Mouse (Mus musculus): ENCODE results near the gene Gm10320. TPM values are rescaled to one million over a fixed set of nuclear protein-coding genes. Genes with fewer than 3 reads are reported as not detected.

Gene Gm10320
- polyA plus RNA-seq (2012), result 0.30 and 0.32 TPM in 2 replicates

- Histone ChIP-seq H3K36me3 (ENCODE audit: control insufficient read depth) (no peaks in the 10 kb centered on the region), H3K27me3 (ENCODE audit: control insufficient read depth) (no peaks in the 10 kb centered on the region; the same call in 1 of the 2 replicates), H3K9me3 (ENCODE audit: control insufficient read depth, low read length) (peaks cover 11% of the 10 kb centered on the region), H3K4me3 (replicated peaks) (no peak within 1 kb of the TSS), H3K4me1 (ENCODE audit: control insufficient read depth) (no peaks in the 10 kb centered on the region)
- TF ChIP-seq GATA1 (IDR thresholded peaks at IDR 0.05; ENCODE audit: low read length) (no peak), TAL1 (IDR thresholded peaks at IDR 0.05; ENCODE audit: low read length) (no peak)
Measured at GRCm38 (mm10) chr13:98491909-98492308, at the start of gene Gm10320. Gm10320 (minus strand) TSS chr13:98492001.

GRCm38 (mm10) chr13:98541601-98542000 lies 49.8 kb upstream of the Gm10320 start:
- Histone ChIP-seq H3K36me3 (ENCODE audit: control insufficient read depth) (no peaks in the 10 kb centered on the region), H3K27me3 (ENCODE audit: control insufficient read depth) (no peaks in the 10 kb centered on the region), H3K4me1 (ENCODE audit: control insufficient read depth) (no peaks in the 10 kb centered on the region), H3K4me3 (replicated peaks) (no peak overlapping the region), H3K9me3 (ENCODE audit: control insufficient read depth, low read length) (no peaks in the 10 kb centered on the region)
- TF ChIP-seq GATA1 (IDR thresholded peaks at IDR 0.05; ENCODE audit: low read length) (no peak), TAL1 (IDR thresholded peaks at IDR 0.05; ENCODE audit: low read length) (no peak)

- H3K4me3 ChIP-seq (replicated peaks), result no peak overlapping the region
- no peaks in the 10 kb centered on the region for H3K27me3 ChIP-seq (ENCODE audit: control insufficient read depth)
- H3K36me3 ChIP-seq (ENCODE audit: control insufficient read depth), result no peaks in the 10 kb centered on the region
- H3K9me3 ChIP-seq (ENCODE audit: control insufficient read depth, low read length), result no peaks in the 10 kb centered on the region
- TF ChIP-seq TAL1 (IDR thresholded peaks at IDR 0.05; ENCODE audit: low read length) (no peak), GATA1 (IDR thresholded peaks at IDR 0.05; ENCODE audit: low read length) (no peak)
- no peaks in the 10 kb centered on the region for H3K4me1 ChIP-seq (ENCODE audit: control insufficient read depth)
Measured at GRCm38 (mm10) chr13:98540206-98540605, 48.4 kb upstream of the Gm10320 start.

GRCm38 (mm10) chr13:98539311-98539710 lies 47.5 kb upstream of the Gm10320 start:
- H3K4me3 ChIP-seq (replicated peaks), result no peak overlapping the region
- no peaks in the 10 kb centered on the region for H3K9me3 ChIP-seq (ENCODE audit: control insufficient read depth, low read length)
- TF ChIP-seq TAL1 (IDR thresholded peaks at IDR 0.05; ENCODE audit: low read length), result no peak
- no peak for TF ChIP-seq GATA1 (IDR thresholded peaks at IDR 0.05; ENCODE audit: low read length)
- no peaks in the 10 kb centered on the region for H3K4me1 ChIP-seq (ENCODE audit: control insufficient read depth)
- H3K27me3 ChIP-seq (ENCODE audit: control insufficient read depth), result no peaks in the 10 kb centered on the region
- H3K36me3 ChIP-seq (ENCODE audit: control insufficient read depth), result no peaks in the 10 kb centered on the region

GRCm38 (mm10) chr13:98538587-98538986 lies 46.8 kb upstream of the Gm10320 start:
- TF ChIP-seq TAL1 (IDR thresholded peaks at IDR 0.05; ENCODE audit: low read length) (no peak), GATA1 (IDR thresholded peaks at IDR 0.05; ENCODE audit: low read length) (no peak)
- Histone ChIP-seq H3K27me3 (ENCODE audit: control insufficient read depth) (no peaks in the 10 kb centered on the region), H3K4me1 (ENCODE audit: control insufficient read depth) (no peaks in the 10 kb centered on the region), H3K4me3 (replicated peaks) (no peak overlapping the region), H3K9me3 (ENCODE audit: control insufficient read depth, low read length) (no peaks in the 10 kb centered on the region), H3K36me3 (ENCODE audit: control insufficient read depth) (no peaks in the 10 kb centered on the region)

- H3K4me1 ChIP-seq (ENCODE audit: control insufficient read depth), result no peaks in the 10 kb centered on the region
Measured at GRCm38 (mm10) chr13:98534913-98535262, 43.1 kb upstream of the Gm10320 start.

GRCm38 (mm10) chr13:98534190-98534912 lies 42.5 kb upstream of the Gm10320 start:
- H3K4me1 ChIP-seq (ENCODE audit: control insufficient read depth), result no peaks in the 10 kb centered on the region
- TF ChIP-seq GATA1 (IDR thresholded peaks at IDR 0.05; ENCODE audit: low read length) (no peak), TAL1 (IDR thresholded peaks at IDR 0.05; ENCODE audit: low read length) (no peak)
- no peak overlapping the region for H3K4me3 ChIP-seq (replicated peaks)
- no peaks in the 10 kb centered on the region for H3K9me3 ChIP-seq (ENCODE audit: control insufficient read depth, low read length)
- no peaks in the 10 kb centered on the region for H3K36me3 ChIP-seq (ENCODE audit: control insufficient read depth)
- no peaks in the 10 kb centered on the region for H3K27me3 ChIP-seq (ENCODE audit: control insufficient read depth)

More at GRCm38 (mm10) chr13:98534913-98535262, 43.1 kb upstream of the Gm10320 start:
- no peaks in the 10 kb centered on the region for H3K9me3 ChIP-seq (ENCODE audit: control insufficient read depth, low read length)
- TF ChIP-seq GATA1 (IDR thresholded peaks at IDR 0.05; ENCODE audit: low read length), result no peak
- no peak for TF ChIP-seq TAL1 (IDR thresholded peaks at IDR 0.05; ENCODE audit: low read length)
- no peaks in the 10 kb centered on the region for H3K27me3 ChIP-seq (ENCODE audit: control insufficient read depth)
- no peak overlapping the region for H3K4me3 ChIP-seq (replicated peaks)
- H3K36me3 ChIP-seq (ENCODE audit: control insufficient read depth), result no peaks in the 10 kb centered on the region

- TF ChIP-seq TAL1 (IDR thresholded peaks at IDR 0.05; ENCODE audit: low read length) (no peak), GATA1 (IDR thresholded peaks at IDR 0.05; ENCODE audit: low read length) (no peak)
- Histone ChIP-seq H3K4me1 (ENCODE audit: control insufficient read depth) (no peaks in the 10 kb centered on the region), H3K4me3 (replicated peaks) (no peak overlapping the region), H3K27me3 (ENCODE audit: control insufficient read depth) (no peaks in the 10 kb centered on the region), H3K9me3 (ENCODE audit: control insufficient read depth, low read length) (peaks cover 2% of the 10 kb centered on the region; the same call in 1 of the 2 replicates), H3K36me3 (ENCODE audit: control insufficient read depth) (no peaks in the 10 kb centered on the region)
Measured at GRCm38 (mm10) chr13:98533415-98533814, 41.6 kb upstream of the Gm10320 start.

- H3K4me1 ChIP-seq (ENCODE audit: control insufficient read depth), result no peaks in the 10 kb centered on the region
- TF ChIP-seq TAL1 (IDR thresholded peaks at IDR 0.05; ENCODE audit: low read length) (no peak), GATA1 (IDR thresholded peaks at IDR 0.05; ENCODE audit: low read length) (no peak)
- no peaks in the 10 kb centered on the region for H3K27me3 ChIP-seq (ENCODE audit: control insufficient read depth)
- no peaks in the 10 kb centered on the region for H3K36me3 ChIP-seq (ENCODE audit: control insufficient read depth)
- H3K4me3 ChIP-seq (replicated peaks), result no peak overlapping the region
- peaks cover 2% of the 10 kb centered on the region; the same call in 1 of the 2 replicates for H3K9me3 ChIP-seq (ENCODE audit: control insufficient read depth, low read length)
Measured at GRCm38 (mm10) chr13:98532699-98533375, 41.0 kb upstream of the Gm10320 start.
